Mouse (Mus musculus) cerebellum, postnatal 10 days (tissue): ENCODE results near the gene Zfp658.

Experiments used
- DNase-seq, 2 experiments: peaks; one replicate each; pipeline ENCODE4 v3.0.0; 2021; ENCODE audit warnings: mixed read lengths in 2 of 2

The Zfp658 gene

GRCm38 (mm10) chr7:43562006-43562633, at the start of gene Zfp658:
Gene Zfp658, plus strand, starts transcription at chr7:43562256.
- DNase-seq, result peak; percentile 89 to 93

- no peak for DNase-seq
Measured at GRCm38 (mm10) chr7:43512519-43512918, 49.5 kb upstream of the Zfp658 start.

- DNase-seq, result no peak
Measured at GRCm38 (mm10) chr7:43515076-43515475, 47.0 kb upstream of the Zfp658 start.

- DNase-seq, result peak; percentile 80 to 82
Measured at GRCm38 (mm10) chr7:43518341-43518740, 43.7 kb upstream of the Zfp658 start.

- DNase-seq, result no peak
Measured at GRCm38 (mm10) chr7:43522776-43523175, 39.3 kb upstream of the Zfp658 start.

- peak; percentile 34 to 36 for DNase-seq
Measured at GRCm38 (mm10) chr7:43525313-43525712, 36.7 kb upstream of the Zfp658 start.

GRCm38 (mm10) chr7:43530216-43530785, 31.8 kb upstream of the Zfp658 start:
- no peak for DNase-seq

GRCm38 (mm10) chr7:43532936-43533505, 29.0 kb upstream of the Zfp658 start:
- DNase-seq, result no peak

- DNase-seq, result no peak
Measured at GRCm38 (mm10) chr7:43538524-43538923, 23.5 kb upstream of the Zfp658 start.

- DNase-seq, result no peak
Measured at GRCm38 (mm10) chr7:43544225-43544977, 17.7 kb upstream of the Zfp658 start, which contains the start of gene Cd33. Gene Cd33, minus strand, starts transcription at chr7:43544428.

GRCm38 (mm10) chr7:43545656-43546545, 16.2 kb upstream of the Zfp658 start:
- peak; percentile 60 to 62 for DNase-seq

GRCm38 (mm10) chr7:43547666-43548065, 14.4 kb upstream of the Zfp658 start:
- DNase-seq, result peak; percentile 81 to 82

GRCm38 (mm10) chr7:43548206-43548605, 13.8 kb upstream of the Zfp658 start:
- peak; percentile 77 for DNase-seq

- no peak for DNase-seq
Measured at GRCm38 (mm10) chr7:43553153-43553552, 8.9 kb upstream of the Zfp658 start.

GRCm38 (mm10) chr7:43554550-43554949, 7.5 kb upstream of the Zfp658 start:
- no peak for DNase-seq

- DNase-seq, result no peak
Measured at GRCm38 (mm10) chr7:43555351-43555750, 6.7 kb upstream of the Zfp658 start.

- no peak for DNase-seq
Measured at GRCm38 (mm10) chr7:43556901-43557300, 5.2 kb upstream of the Zfp658 start.

- peak; percentile 48 to 63 for DNase-seq
Measured at GRCm38 (mm10) chr7:43562651-43563070, 605 bp downstream of the Zfp658 start.

- DNase-seq, result no peak
Measured at GRCm38 (mm10) chr7:43563300-43563699, 1.2 kb downstream of the Zfp658 start.

- no peak for DNase-seq
Measured at GRCm38 (mm10) chr7:43571216-43571615, 9.2 kb downstream of the Zfp658 start.

GRCm38 (mm10) chr7:43579440-43580171, 17.6 kb downstream of the Zfp658 start, which contains the start of gene Zfp719:
Gene Zfp719, plus strand, starts transcription at chr7:43579610.
- DNase-seq, result peak; percentile 91 to 95

- peak; percentile 32 to 43 for DNase-seq
Measured at GRCm38 (mm10) chr7:43580526-43580925, 18.5 kb downstream of the Zfp658 start.
